Mouse (Mus musculus): Measurements from ENCODE around the gene Gjd3.

DNA sequence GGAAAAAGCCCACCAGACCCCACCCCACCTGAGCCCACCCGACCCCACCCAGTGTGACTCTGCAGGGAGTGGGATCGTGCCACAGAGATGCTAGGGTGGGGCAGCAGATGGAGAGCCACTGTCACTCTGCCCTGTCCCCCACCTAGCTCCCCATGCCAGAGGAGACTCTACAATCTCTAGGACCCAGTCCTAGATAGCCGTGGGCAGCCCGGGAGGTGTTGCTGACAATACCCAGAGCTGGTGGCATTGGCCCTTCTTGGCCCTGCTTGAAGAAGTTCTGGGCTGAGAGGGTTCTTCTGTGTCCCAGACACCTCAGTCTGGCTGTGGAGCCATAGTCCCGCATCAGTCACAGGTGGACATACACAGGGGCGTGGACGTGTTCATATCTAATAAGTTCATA is 2.7 kb upstream of the Gjd3 start:
- TF ChIP-seq CTCF (IDR thresholded peaks at IDR 0.05; ENCODE audit: low read depth, low read length) (no peak), POLR2A (IDR thresholded peaks at IDR 0.05; ENCODE audit: insufficient read depth, low read length) (no peak)
